Mouse (Mus musculus) lung, postnatal 14 days (tissue): ENCODE data around the gene Ddx49.

ENCODE experiments used
- DNase-seq: peaks from one replicate; pipeline ENCODE4 v3.0.0; 2021

Ddx49 gene

DNA sequence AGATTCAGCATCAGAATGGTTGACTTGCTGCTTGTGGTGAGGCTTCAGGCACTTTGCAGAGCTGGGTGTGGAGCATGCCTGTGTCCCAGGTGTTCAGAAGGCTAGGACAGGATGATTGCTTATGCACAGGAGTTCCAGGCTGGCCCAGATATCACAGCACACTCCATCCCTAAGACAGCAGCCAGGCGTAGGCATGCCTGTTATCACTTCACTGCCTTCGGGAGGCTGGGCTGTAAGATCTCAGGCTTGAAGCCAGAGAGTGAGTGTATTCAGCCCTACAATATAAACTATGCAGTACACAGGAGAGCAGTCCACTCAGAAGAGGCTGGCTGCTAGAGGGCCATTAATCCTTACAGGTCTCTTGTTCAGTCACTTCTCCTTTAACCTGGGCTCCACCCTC lies 43.2 kb downstream of the Ddx49 start:
- no peak for DNase-seq

DNA sequence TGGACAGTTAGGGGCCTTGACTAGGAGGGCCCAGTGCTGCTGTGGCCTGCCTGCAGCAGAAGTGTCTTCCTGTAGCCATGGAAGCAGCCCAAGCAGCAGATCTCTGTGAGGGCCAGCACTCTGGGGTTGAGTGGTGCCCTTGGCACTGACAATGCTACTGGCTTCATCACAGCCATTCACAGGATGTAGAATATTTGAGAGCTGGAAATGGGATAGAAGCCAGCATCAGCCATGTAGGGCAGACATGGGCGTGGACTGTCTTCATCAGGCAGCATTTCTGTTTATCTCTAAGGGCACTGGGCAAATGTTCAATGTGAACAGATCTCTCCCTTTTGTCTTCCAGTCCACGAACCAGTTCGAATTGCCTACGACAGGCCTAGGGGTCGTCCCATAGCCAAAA lies 43.7 kb downstream of the Ddx49 start:
- peak; percentile 35 for DNase-seq

DNA sequence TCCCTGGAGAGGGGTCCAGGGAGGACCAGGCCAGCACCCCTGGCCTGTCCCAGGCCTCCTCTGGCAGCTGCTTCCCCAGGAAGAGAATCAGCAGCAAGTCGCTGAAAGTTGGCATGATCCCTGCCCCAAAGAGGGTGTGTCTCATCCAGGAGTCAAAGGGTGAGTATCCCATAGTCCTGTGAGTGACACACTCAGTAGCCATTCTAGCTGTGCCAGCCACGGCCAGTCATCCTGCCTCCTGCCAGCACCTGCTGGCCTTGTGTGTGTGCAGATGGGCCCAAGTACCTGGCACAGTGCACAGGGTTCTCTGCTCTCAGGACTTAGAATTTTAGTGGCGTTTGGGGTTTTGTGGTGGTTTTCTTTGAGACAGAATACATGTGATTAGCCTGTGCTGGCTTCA lies 44.8 kb downstream of the Ddx49 start:
- DNase-seq: no peak

DNA sequence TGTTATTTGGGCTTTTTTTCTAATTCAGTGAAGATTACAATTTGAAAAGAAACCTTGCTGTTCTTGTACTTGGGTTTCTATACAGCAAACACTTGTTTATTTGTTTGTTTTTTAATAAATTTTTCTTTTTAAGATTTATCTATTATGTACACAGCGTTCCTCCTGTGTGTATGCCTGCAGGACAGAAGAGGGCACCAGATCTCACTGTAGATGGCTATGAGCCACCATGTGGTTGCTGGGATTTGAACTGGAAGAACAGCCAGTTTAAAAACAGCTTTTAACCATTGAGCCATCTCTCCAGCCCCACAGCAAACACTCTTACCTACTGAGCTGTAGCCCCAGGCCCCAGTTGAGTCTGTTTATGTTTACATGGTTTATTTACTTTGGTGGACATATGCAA lies 47.7 kb downstream of the Ddx49 start:
- no peak for DNase-seq

DNA sequence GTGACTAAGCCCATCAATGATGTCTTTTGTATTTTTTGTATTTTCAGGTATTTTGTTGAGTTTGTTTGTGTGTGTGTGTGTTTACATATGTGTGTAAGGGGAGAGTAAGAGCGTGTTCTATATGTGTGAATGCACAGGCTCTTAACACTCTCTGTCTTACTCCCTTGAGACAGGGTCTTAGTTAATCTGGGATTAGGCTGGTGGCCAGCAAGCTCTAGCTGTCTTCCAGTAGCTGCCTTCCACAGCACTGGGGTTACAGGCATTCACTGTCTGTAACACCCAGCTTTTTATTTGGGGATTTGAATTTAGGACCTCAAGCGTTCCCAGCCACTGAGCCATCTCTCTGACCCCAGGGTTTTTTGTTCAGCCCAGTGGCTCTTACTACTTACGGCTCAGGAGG lies 54.4 kb downstream of the Ddx49 start:
- no peak for DNase-seq

DNA sequence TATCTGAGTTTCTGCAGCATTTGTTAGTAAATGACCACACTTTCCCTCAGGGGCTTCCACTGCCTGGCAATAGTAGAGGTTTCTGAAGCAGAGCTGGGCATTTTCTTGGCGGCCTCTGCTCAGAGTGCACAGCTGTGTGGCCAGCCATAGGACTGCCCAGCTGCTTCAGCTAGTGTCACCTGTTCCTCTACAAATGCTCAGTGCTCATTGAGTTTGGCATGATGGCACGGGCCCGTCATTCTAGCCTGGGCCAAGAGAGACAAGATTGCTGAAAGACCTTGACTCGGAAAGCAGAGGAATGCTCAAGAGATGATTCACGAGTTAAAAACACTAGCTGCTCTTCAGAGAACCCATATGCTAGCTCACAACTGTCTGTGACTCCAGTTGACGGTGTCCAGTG lies 55.7 kb downstream of the Ddx49 start:
- no peak for DNase-seq
